20 mouse cellular contexts compared by ENCODE assay signal in genomic region chr12:52009928-52010629, GRCm38 (mm10). TPM values are rescaled to one million over a fixed set of nuclear protein-coding genes. Genes with fewer than 3 reads are reported as not detected.
DNase-seq lines count a peak whose midpoint lies in the region; ATAC-seq and TF ChIP-seq lines count a peak whose summit lies in the region.
"Had no signal": no experiment of that assay in that cellular context is flagged by ENCODE, and none has a peak within 500 bp of the region (broad histone marks: within the 10 kb centered on the region; RNA-seq: fewer than 3 reads in every experiment).

No protein-coding gene starts in this region.

- WGBS in forebrain, embryonic 11.5 days: 29% methylated on average over 15 of the region's 15 CpGs
- 34% methylated on average over 15 of the region's 15 CpGs for WGBS in hindbrain, embryonic 14.5 days
- 26% methylated on average over 15 of the region's 15 CpGs for WGBS in midbrain, postnatal 0 days

- H3K36me3 ChIP-seq in forebrain, embryonic 11.5 days (ENCODE audit: control insufficient read depth, insufficient read depth, low read length): no peaks in the 10 kb centered on the region
- no peaks in the 10 kb centered on the region for H3K36me3 ChIP-seq in hindbrain, embryonic 14.5 days (replicated peaks; ENCODE audit: control insufficient read depth, insufficient read depth)
- H3K36me3 ChIP-seq in midbrain, postnatal 0 days (ENCODE audit: insufficient read depth, low read length): no peaks in the 10 kb centered on the region

- no peak for DNase-seq in layer of hippocampus, adult 2 months (ENCODE audit: low spot score in 2 of 2)
- DNase-seq in layer of hippocampus, postnatal 36 days: no peak
- DNase-seq in forebrain, embryonic 11.5 days (ENCODE audit: low spot score): no peak
- DNase-seq in hindbrain, embryonic 14.5 days (ENCODE audit: low spot score): peak; percentile 26
- DNase-seq in midbrain, postnatal 0 days (ENCODE audit: low spot score): no peak
- DNase-seq in gastrocnemius, postnatal 4 days (ENCODE audit: low spot score in 2 of 2): no peak
- no peak for DNase-seq in gastrocnemius, postnatal 25 days
- no peak for DNase-seq in lung, postnatal 14 days
- DNase-seq: cerebellum, postnatal 25 days; kidney, adult 18-20 months; lung, postnatal 4 days; spleen, adult 18-20 months had no signal

- H3K4me3 ChIP-seq in layer of hippocampus, adult 2 months: peak overlapping the region; percentile 48
- H3K4me3 ChIP-seq in forebrain, embryonic 11.5 days (ENCODE audit: low read depth, low read length): peak overlapping the region; percentile 4
- peak overlapping the region; percentile 21 for H3K4me3 ChIP-seq in hindbrain, embryonic 14.5 days (replicated peaks; ENCODE audit: low read length)
- peak overlapping the region; percentile 34 for H3K4me3 ChIP-seq in midbrain, postnatal 0 days (ENCODE audit: low read depth, low read length)
- H3K4me3 ChIP-seq: erythroblast, embryonic 14.5 days; myocyte had no signal

- peak; percentile 76 for ATAC-seq in forebrain, embryonic 11.5 days (replicated peaks; ENCODE audit: low FRiP score)
- no peak for ATAC-seq in hindbrain, embryonic 14.5 days (ENCODE audit: low FRiP score)
- no peak for ATAC-seq in midbrain, postnatal 0 days (ENCODE audit: low FRiP score)
- ATAC-seq: Patski had no signal

- H3K9me3 ChIP-seq in forebrain, embryonic 11.5 days (ENCODE audit: control insufficient read depth, low read length): no peaks in the 10 kb centered on the region
- no peaks in the 10 kb centered on the region for H3K9me3 ChIP-seq in hindbrain, embryonic 14.5 days (ENCODE audit: control insufficient read depth, low read length)
- no peaks in the 10 kb centered on the region for H3K9me3 ChIP-seq in midbrain, postnatal 0 days (ENCODE audit: low read length)

- no peak overlapping the region; the same call in 1 of the 2 replicates for H3K9ac ChIP-seq in forebrain, embryonic 11.5 days (ENCODE audit: low read length)
- H3K9ac ChIP-seq in hindbrain, embryonic 14.5 days: peak overlapping the region; percentile 41
- no peak overlapping the region; the same call in 1 of the 2 replicates for H3K9ac ChIP-seq in midbrain, postnatal 0 days (replicated peaks; ENCODE audit: low read length, poor library complexity, severe bottlenecking)

- no peaks in the 10 kb centered on the region; the same call in 1 of the 2 replicates for H3K4me1 ChIP-seq in forebrain, embryonic 11.5 days (replicated peaks; ENCODE audit: control insufficient read depth, insufficient read depth, low read length)
- H3K4me1 ChIP-seq in hindbrain, embryonic 14.5 days (replicated peaks; ENCODE audit: control insufficient read depth, insufficient read depth, low read length): peaks cover 5% of the 10 kb centered on the region; the same call in 1 of the 2 replicates
- peaks cover 3% of the 10 kb centered on the region; the same call in 1 of the 2 replicates for H3K4me1 ChIP-seq in midbrain, postnatal 0 days (ENCODE audit: insufficient read depth, low read length)

- H3K4me2 ChIP-seq in forebrain, embryonic 11.5 days (ENCODE audit: low read depth, low read length, severe bottlenecking): peak overlapping the region; percentile 38
- H3K4me2 ChIP-seq in hindbrain, embryonic 14.5 days (replicated peaks): peak overlapping the region; percentile 50
- peak overlapping the region; percentile 56 for H3K4me2 ChIP-seq in midbrain, postnatal 0 days (ENCODE audit: low read depth, low read length, poor library complexity, severe bottlenecking)
- H3K4me2 ChIP-seq: liver, embryonic 11.5 days had no signal

- peak overlapping the region; percentile 23; the same call in 1 of the 2 replicates for H3K27ac ChIP-seq in layer of hippocampus, adult 2 months
- H3K27ac ChIP-seq in forebrain, embryonic 11.5 days (ENCODE audit: low read depth, low read length): peak overlapping the region; percentile 70
- no peak overlapping the region for H3K27ac ChIP-seq in hindbrain, embryonic 14.5 days
- no peak overlapping the region for H3K27ac ChIP-seq in midbrain, postnatal 0 days (ENCODE audit: low read depth, low read length)
- H3K27ac ChIP-seq: stomach, postnatal 0 days had no signal

- no peak for TF ChIP-seq CTCF in layer of hippocampus, adult 2 months (conservative IDR thresholded peaks at IDR 0.05)
- TF ChIP-seq CTCF in midbrain, postnatal 0 days (IDR thresholded peaks at IDR 0.05): no peak

- H3K27me3 ChIP-seq in forebrain, embryonic 11.5 days (ENCODE audit: control insufficient read depth, insufficient read depth, low read length): no peaks in the 10 kb centered on the region
- H3K27me3 ChIP-seq in hindbrain, embryonic 14.5 days (ENCODE audit: control insufficient read depth, insufficient read depth, low read length): no peaks in the 10 kb centered on the region
- no peaks in the 10 kb centered on the region for H3K27me3 ChIP-seq in midbrain, postnatal 0 days (ENCODE audit: insufficient read depth, low read length)
- H3K27me3 ChIP-seq: Patski had no signal

RNA-seq across cellular contexts. Expression of gene Dtd2, which starts 3.8 kb away (rescaled TPM):
- total RNA-seq in layer of hippocampus, adult 2 months (2021): 10 to 100 TPM; 10.2 to 12.9 TPM
- 10 to 100 TPM in 1 of 2 experiments, 1 to 10 TPM in 1; 9.5 to 10.9 TPM for total RNA-seq in layer of hippocampus, postnatal 36 days (2021)
- polyA plus RNA-seq in forebrain, embryonic 11.5 days (2014; fragmentation: Nextera tagmentation; extraction: Ambion mirVana): 26.6 and 28.7 TPM in 2 replicates
- 19.4 and 21.7 TPM in 2 replicates for polyA plus RNA-seq in hindbrain, embryonic 14.5 days (2014; fragmentation: Nextera tagmentation; extraction: Ambion mirVana)
- 11.6 and 23.8 TPM in 2 replicates for total RNA-seq in midbrain, postnatal 0 days (2014; rRNA removed)
- 31.1 and 33.2 TPM in 2 replicates for polyA plus RNA-seq in midbrain, postnatal 0 days (2015; fragmentation: Nextera tagmentation; extraction: Ambion mirVana)
- total RNA-seq in gastrocnemius, postnatal 4 days (2021): 10 to 100 TPM in 1 of 2 experiments, 1 to 10 TPM in 1; 8.5 to 10.7 TPM
- total RNA-seq in gastrocnemius, postnatal 25 days (2021): 1 to 10 TPM; 3.9 to 4.0 TPM

RNA-seq across cellular contexts. Expression of gene Gpr33, which starts 17.8 kb away (rescaled TPM):
- total RNA-seq in layer of hippocampus, adult 2 months (2021): not detected
- total RNA-seq in layer of hippocampus, postnatal 36 days (2021): not detected
- not detected in 2 replicates for polyA plus RNA-seq in forebrain, embryonic 11.5 days (2014; fragmentation: Nextera tagmentation; extraction: Ambion mirVana)
- polyA plus RNA-seq in hindbrain, embryonic 14.5 days (2014; fragmentation: Nextera tagmentation; extraction: Ambion mirVana): not detected in 2 replicates
- not detected in 2 replicates for total RNA-seq in midbrain, postnatal 0 days (2014; rRNA removed)
- polyA plus RNA-seq in midbrain, postnatal 0 days (2015; fragmentation: Nextera tagmentation; extraction: Ambion mirVana): not detected in 2 replicates
- total RNA-seq in gastrocnemius, postnatal 4 days (2021): not detected
- total RNA-seq in gastrocnemius, postnatal 25 days (2021): not detected
- total RNA-seq: heart, postnatal 10 days; left cerebral cortex, postnatal 10 days had no signal
- polyA plus RNA-seq: erythroblast, embryonic 14.5 days; gonadal fat pad, adult 2 months; liver, embryonic 11.5 days; myocyte; Patski; stomach, postnatal 0 days had no signal

RNA-seq across cellular contexts. Expression of gene Heatr5a, which starts 39.0 kb away (rescaled TPM):
- 1 to 10 TPM; 6.9 to 8.9 TPM for total RNA-seq in layer of hippocampus, adult 2 months (2021)
- 10 to 100 TPM in 1 of 2 experiments, 1 to 10 TPM in 1; 8.7 to 10.4 TPM for total RNA-seq in layer of hippocampus, postnatal 36 days (2021)
- polyA plus RNA-seq in forebrain, embryonic 11.5 days (2014; fragmentation: Nextera tagmentation; extraction: Ambion mirVana): 13.3 and 16.8 TPM in 2 replicates
- polyA plus RNA-seq in hindbrain, embryonic 14.5 days (2014; fragmentation: Nextera tagmentation; extraction: Ambion mirVana): 8.3 and 9.4 TPM in 2 replicates
- total RNA-seq in midbrain, postnatal 0 days (2014; rRNA removed): 17.7 and 25.3 TPM in 2 replicates
- polyA plus RNA-seq in midbrain, postnatal 0 days (2015; fragmentation: Nextera tagmentation; extraction: Ambion mirVana): 2.6 and 3.3 TPM in 2 replicates
- total RNA-seq in gastrocnemius, postnatal 4 days (2021): 10 to 100 TPM; 28.3 to 31.0 TPM
- 10 to 100 TPM; 14.8 to 19.5 TPM for total RNA-seq in gastrocnemius, postnatal 25 days (2021)

Comparison
In these comparisons a context has a peak if more than half of its experiments do, and no peak if none do; other contexts are left out.
1. H3K27ac ChIP-seq: peak in layer of hippocampus, adult 2 months (single experiment) and forebrain, embryonic 11.5 days (single experiment); none in hindbrain, embryonic 14.5 days (single experiment) and midbrain, postnatal 0 days (single experiment).
2. Peak in every context shown above with its lines, with median percentiles within 50 percentile points of each other: H3K4me3 ChIP-seq and H3K4me2 ChIP-seq.